30 mouse cellular contexts compared by ENCODE assay signal in genomic region chr3:138369546-138369945, GRCm38 (mm10). TPM values are rescaled to one million over a fixed set of nuclear protein-coding genes. Genes with fewer than 3 reads are reported as not detected.
DNase-seq lines count a peak whose midpoint lies in the region; TF ChIP-seq lines count a peak whose summit lies in the region.
"Had no signal": no experiment of that assay in that cellular context is flagged by ENCODE, and none has a peak within 500 bp of the region (broad histone marks: within the 10 kb centered on the region; RNA-seq: fewer than 3 reads in every experiment).

No protein-coding gene starts in this region.

- peak; percentile 56 for DNase-seq in kidney, adult 2 months
- DNase-seq in kidney, postnatal 10 days, result no peak
- peak; percentile 15 to 23 for DNase-seq in kidney, postnatal 36 days
- no peak for DNase-seq in kidney, postnatal 25 days
- peak; percentile 1 for DNase-seq in MN1 (ENCODE audit: low spot score)
- no peak for DNase-seq in heart, postnatal 25 days (ENCODE audit: low spot score)
- DNase-seq: adrenal gland, adult 8-10 months; adrenal gland, postnatal 14 days; adrenal gland, postnatal 36 days; B cell, adult 2 months; cerebellum, adult 11-12 months; cerebellum, adult 2 months; cerebellum, adult 9-10 months; cerebellum, postnatal 14 days; cerebellum, postnatal 36 days; embryo, embryonic 11 days had no signal

- intact Hi-C loops in heart, postnatal 25 days (cut with DNase I), result no loop called here

- no peaks in the 10 kb centered on the region for H3K27me3 ChIP-seq in kidney, adult 2 months (replicated peaks; ENCODE audit: control insufficient read depth, insufficient read depth, low read length)
- H3K27me3 ChIP-seq: CH12.LX; embryonic facial prominence, embryonic 13.5 days; embryonic facial prominence, embryonic 15.5 days; forebrain, embryonic 12.5 days had no signal

- H3K27ac ChIP-seq in kidney, adult 2 months (ENCODE audit: insufficient read depth, low read depth, low read length), result no peak overlapping the region
- H3K27ac ChIP-seq: embryonic facial prominence, embryonic 13.5 days; embryonic facial prominence, embryonic 15.5 days; forebrain, embryonic 10.5 days; forebrain, embryonic 12.5 days had no signal

- TF ChIP-seq POLR2A in kidney, adult 2 months (IDR thresholded peaks at IDR 0.05; ENCODE audit: low read depth, low read length), result no peak

- H3K4me3 ChIP-seq in kidney, adult 2 months (ENCODE audit: insufficient read depth, low read depth, low read length), result no peak overlapping the region
- H3K4me3 ChIP-seq: embryonic facial prominence, embryonic 13.5 days; embryonic facial prominence, embryonic 15.5 days; erythroblast, embryonic 14.5 days; forebrain, embryonic 10.5 days; forebrain, embryonic 12.5 days had no signal

- TF ChIP-seq CTCF in kidney, adult 2 months (conservative IDR thresholded peaks at IDR 0.05; ENCODE audit: insufficient read depth, insufficient read length, low read depth, low read length), result no peak

- H3K4me1 ChIP-seq in kidney, adult 2 months (ENCODE audit: control insufficient read depth, insufficient read depth, low read length), result no peaks in the 10 kb centered on the region
- H3K4me1 ChIP-seq: embryonic facial prominence, embryonic 13.5 days; embryonic facial prominence, embryonic 15.5 days; forebrain, embryonic 10.5 days; forebrain, embryonic 12.5 days had no signal

- WGBS in kidney, adult 2 months, result 35% methylated on average over 1 of the region's 1 CpGs

- H3K36me3 ChIP-seq in kidney, adult 2 months (ENCODE audit: control insufficient read depth, insufficient read depth, low read length), result no peaks in the 10 kb centered on the region
- H3K36me3 ChIP-seq: embryonic facial prominence, embryonic 13.5 days; embryonic facial prominence, embryonic 15.5 days; forebrain, embryonic 10.5 days; forebrain, embryonic 12.5 days; G1E had no signal

RNA-seq across cellular contexts. Expression of gene Adh6b, which starts 28.0 kb away (rescaled TPM):
- polyA plus RNA-seq in kidney, adult 2 months (2012; rRNA removed), result 0.05 and 0.11 TPM in 2 replicates
- 1 to 10 TPM; 1.5 to 1.6 TPM for total RNA-seq in heart, postnatal 25 days (2021)
- total RNA-seq: CH12.LX; common myeloid progenitor, adult 5-6 weeks had no signal
- polyA plus RNA-seq: activated CD4-positive, CD25-positive, alpha-beta regulatory T cell, adult 4 months; CD4-positive, CD25-positive, alpha-beta regulatory T cell, adult 4 months; cerebellum, adult 2 months; erythroblast, embryonic 14.5 days; forebrain, embryonic 16.5 days; G1E had no signal

RNA-seq across cellular contexts. Expression of gene Adh4, which starts 45.7 kb away (rescaled TPM):
- polyA plus RNA-seq in kidney, adult 2 months (2012; rRNA removed), result 0.08 and 0.31 TPM in 2 replicates
- total RNA-seq in heart, postnatal 25 days (2021), result not detected
- total RNA-seq: common myeloid progenitor, adult 5-6 weeks; G1E had no signal
- polyA plus RNA-seq: CD4-positive, CD25-positive, alpha-beta regulatory T cell, adult 4 months; cerebellum, adult 2 months; embryonic facial prominence, embryonic 11.5 days; embryonic facial prominence, embryonic 13.5 days; embryonic facial prominence, embryonic 15.5 days; erythroblast, embryonic 14.5 days; forebrain, embryonic 10.5 days; forebrain, embryonic 12.5 days; forebrain, embryonic 14.5 days; forebrain, embryonic 16.5 days; G1E had no signal

RNA-seq across cellular contexts. Expression of gene Adh6a, which starts 56.5 kb away (rescaled TPM):
- polyA plus RNA-seq in kidney, adult 2 months (2012; rRNA removed), result 0.07 and 0.23 TPM in 2 replicates
- total RNA-seq in heart, postnatal 25 days (2021), result not detected
- total RNA-seq: adrenal gland, adult 18-20 months; adrenal gland, adult 8-10 months; adrenal gland, postnatal 14 days; adrenal gland, postnatal 36 days; CH12.LX; common myeloid progenitor, adult 5-6 weeks had no signal
- polyA plus RNA-seq: activated CD4-positive, CD25-positive, alpha-beta regulatory T cell, adult 4 months; CD4-positive, CD25-positive, alpha-beta regulatory T cell, adult 4 months; cerebellum, adult 2 months; embryonic facial prominence, embryonic 11.5 days; embryonic facial prominence, embryonic 13.5 days; erythroblast, embryonic 14.5 days; forebrain, embryonic 10.5 days; forebrain, embryonic 12.5 days; forebrain, embryonic 14.5 days; forebrain, embryonic 16.5 days; G1E had no signal

Comparison
In these comparisons a context has a peak if more than half of its experiments do, and no peak if none do; other contexts are left out.
1. DNase-seq: peak in kidney, adult 2 months (single experiment), kidney, postnatal 36 days (2 of 2) and MN1 (single experiment); none in kidney, postnatal 10 days (single experiment), kidney, postnatal 25 days (0 of 2) and heart, postnatal 25 days (single experiment).